Mouse (Mus musculus): ENCODE measurements at regions not wholly inside any gene's neighbourhood (a gene's known extent, or its start where the extent isn't known, plus 50 kb on each side); places are given as distances from the start of the nearest gene placed in this dataset.
A peak's percentile ranks its signal among the peaks of the same experiment; 100 is the strongest.

- no peak for DNase-seq (ENCODE audit: low spot score in 2 of 2)
Observed at GRCm38 (mm10) chr5:101295941-101296340, 368.9 kb downstream of the Nkx6-1 start.

- no peak for DNase-seq (ENCODE audit: low spot score in 2 of 2)
Observed at GRCm38 (mm10) chr5:101294031-101294430, 370.8 kb downstream of the Nkx6-1 start.

- peak in 1 of 2 experiments; percentile 2 for DNase-seq (ENCODE audit: low spot score in 2 of 2)
Observed at GRCm38 (mm10) chr5:101288358-101288757, 376.4 kb downstream of the Nkx6-1 start.

- no peak for DNase-seq (ENCODE audit: low spot score in 2 of 2)
Observed at GRCm38 (mm10) chr5:101285941-101286340, 378.9 kb downstream of the Nkx6-1 start.

GRCm38 (mm10) chr5:101250474-101250873 lies 405.0 kb downstream of the Gpat3 start:
- DNase-seq (ENCODE audit: low spot score in 2 of 2) = no peak

GRCm38 (mm10) chr5:101242651-101243050 lies 397.1 kb downstream of the Gpat3 start:
- no peak for DNase-seq (ENCODE audit: low spot score in 2 of 2)

GRCm38 (mm10) chr5:101239298-101240118 lies 394.0 kb downstream of the Gpat3 start:
- peak; percentile 12 to 20 for DNase-seq (ENCODE audit: low spot score in 2 of 2)

GRCm38 (mm10) chr5:101236163-101236693 lies 390.7 kb downstream of the Gpat3 start:
- DNase-seq (ENCODE audit: low spot score in 2 of 2) = no peak

GRCm38 (mm10) chr5:101222390-101222789 lies 376.9 kb downstream of the Gpat3 start:
- DNase-seq (ENCODE audit: low spot score in 2 of 2) = no peak

- no peak for DNase-seq (ENCODE audit: low spot score in 2 of 2)
Observed at GRCm38 (mm10) chr5:101218082-101218481, 372.6 kb downstream of the Gpat3 start.

- DNase-seq (ENCODE audit: low spot score in 2 of 2) = no peak
Observed at GRCm38 (mm10) chr5:101216837-101217571, 371.5 kb downstream of the Gpat3 start.

- DNase-seq (ENCODE audit: low spot score in 2 of 2) = no peak
Observed at GRCm38 (mm10) chr5:101211974-101212373, 366.5 kb downstream of the Gpat3 start.

GRCm38 (mm10) chr5:101208150-101208549 lies 362.6 kb downstream of the Gpat3 start:
- DNase-seq (ENCODE audit: low spot score in 2 of 2) = peak; percentile 64 to 70

- no peak for DNase-seq (ENCODE audit: low spot score in 2 of 2)
Observed at GRCm38 (mm10) chr5:101195501-101195900, 350.0 kb downstream of the Gpat3 start.

GRCm38 (mm10) chr5:101190976-101191375 lies 345.5 kb downstream of the Gpat3 start:
- no peak for DNase-seq (ENCODE audit: low spot score in 2 of 2)

GRCm38 (mm10) chr5:101173183-101173582 lies 327.7 kb downstream of the Gpat3 start:
- DNase-seq (ENCODE audit: low spot score in 2 of 2) = no peak

GRCm38 (mm10) chr5:101172782-101173181 lies 327.3 kb downstream of the Gpat3 start:
- DNase-seq (ENCODE audit: low spot score in 2 of 2) = no peak

- DNase-seq (ENCODE audit: low spot score in 2 of 2) = no peak
Observed at GRCm38 (mm10) chr5:101169074-101169473, 323.6 kb downstream of the Gpat3 start.

GRCm38 (mm10) chr5:101163624-101164213 lies 318.2 kb downstream of the Gpat3 start:
- no peak for DNase-seq (ENCODE audit: low spot score in 2 of 2)

GRCm38 (mm10) chr5:101163112-101163511 lies 317.6 kb downstream of the Gpat3 start:
- no peak for DNase-seq (ENCODE audit: low spot score in 2 of 2)

- no peak for DNase-seq (ENCODE audit: low spot score in 2 of 2)
Observed at GRCm38 (mm10) chr5:101157416-101157815, 311.9 kb downstream of the Gpat3 start.

GRCm38 (mm10) chr5:101146345-101146744 lies 300.8 kb downstream of the Gpat3 start:
- no peak for DNase-seq (ENCODE audit: low spot score in 2 of 2)
